Mouse (Mus musculus): ENCODE data around the gene Inpp4a.

GRCm38 (mm10) chr1:37399734-37400133, 100.1 kb downstream of the Inpp4a start:
- TF ChIP-seq CTCF (IDR thresholded peaks at IDR 0.05; ENCODE audit: low read depth, low read length) (no peak), POLR2A (IDR thresholded peaks at IDR 0.05; ENCODE audit: extremely low read depth, insufficient read depth, low read length) (no peak)
